ENCODE assay signal across 9 mouse cellular contexts in genomic region chr1:168240846-168241245, GRCm38 (mm10).
DNase-seq lines count a peak whose midpoint lies in the region; ATAC-seq and TF ChIP-seq lines count a peak whose summit lies in the region.
"Had no signal": no experiment of that assay in that cellular context is flagged by ENCODE, and none has a peak within 500 bp of the region (broad histone marks: within the 10 kb centered on the region; RNA-seq: fewer than 3 reads in every experiment).

No protein-coding gene starts in this region.

- no peak for ATAC-seq in kidney, embryonic 15.5 days (replicated peaks; ENCODE audit: low FRiP score)
- ATAC-seq in embryonic facial prominence, embryonic 11.5 days (replicated peaks; ENCODE audit: insufficient number of reproducible peaks, low FRiP score, low TSS enrichment, low read depth), result no peak
- peak; percentile 76 for ATAC-seq in forebrain, embryonic 16.5 days

- no peak for TF ChIP-seq POLR2A in kidney, adult 2 months (IDR thresholded peaks at IDR 0.05; ENCODE audit: low read depth, low read length)

- H3K27ac ChIP-seq in kidney, embryonic 15.5 days, result peak overlapping the region; percentile 74; the same call in 1 of the 2 replicates
- H3K27ac ChIP-seq in kidney, adult 2 months (ENCODE audit: insufficient read depth, low read depth, low read length), result no peak overlapping the region
- peak overlapping the region; percentile 59 for H3K27ac ChIP-seq in embryonic facial prominence, embryonic 11.5 days (replicated peaks; ENCODE audit: low read depth, low read length)
- peak overlapping the region; percentile 90 for H3K27ac ChIP-seq in forebrain, embryonic 16.5 days (ENCODE audit: low read length)
- H3K27ac ChIP-seq in midbrain, embryonic 10.5 days (replicated peaks), result peak overlapping the region; percentile 46; the same call in 1 of the 2 replicates
- H3K27ac ChIP-seq: limb, embryonic 15.5 days had no signal

- peaks cover 5% of the 10 kb centered on the region; the same call in 1 of the 2 replicates for H3K36me3 ChIP-seq in kidney, embryonic 15.5 days
- H3K36me3 ChIP-seq in kidney, adult 2 months (ENCODE audit: control insufficient read depth, insufficient read depth, low read length), result no peaks in the 10 kb centered on the region
- no peaks in the 10 kb centered on the region for H3K36me3 ChIP-seq in embryonic facial prominence, embryonic 11.5 days (replicated peaks; ENCODE audit: control insufficient read depth, insufficient read depth, low read depth, low read length)
- no peaks in the 10 kb centered on the region for H3K36me3 ChIP-seq in forebrain, embryonic 16.5 days (ENCODE audit: control insufficient read depth, insufficient read depth)
- no peaks in the 10 kb centered on the region for H3K36me3 ChIP-seq in midbrain, embryonic 10.5 days
- H3K36me3 ChIP-seq: limb, embryonic 15.5 days had no signal

- no peak for DNase-seq in kidney, adult 2 months
- peak; percentile 58 for DNase-seq in embryonic facial prominence, embryonic 11.5 days (ENCODE audit: low spot score)
- no peak for DNase-seq in midbrain, embryonic 10.5 days (ENCODE audit: low spot score)
- DNase-seq in thymus, adult 18-20 months, result no peak
- no peak for DNase-seq in cerebellum, postnatal 25 days
- no peak for DNase-seq in urinary bladder, postnatal 25 days (ENCODE audit: low spot score)

- H3K4me3 ChIP-seq in kidney, embryonic 15.5 days (replicated peaks), result no peak overlapping the region
- H3K4me3 ChIP-seq in kidney, adult 2 months (ENCODE audit: insufficient read depth, low read depth, low read length), result no peak overlapping the region
- no peak overlapping the region for H3K4me3 ChIP-seq in embryonic facial prominence, embryonic 11.5 days (ENCODE audit: low read depth, low read length)
- no peak overlapping the region for H3K4me3 ChIP-seq in forebrain, embryonic 16.5 days (replicated peaks; ENCODE audit: low read length)
- H3K4me3 ChIP-seq in midbrain, embryonic 10.5 days, result no peak overlapping the region
- H3K4me3 ChIP-seq: limb, embryonic 15.5 days had no signal

- TF ChIP-seq CTCF in kidney, adult 2 months (conservative IDR thresholded peaks at IDR 0.05; ENCODE audit: insufficient read depth, insufficient read length, low read depth, low read length), result no peak

- H3K4me1 ChIP-seq in kidney, embryonic 15.5 days, result peaks cover 78% of the 10 kb centered on the region
- H3K4me1 ChIP-seq in kidney, adult 2 months (ENCODE audit: control insufficient read depth, insufficient read depth, low read length), result peaks cover 9% of the 10 kb centered on the region
- H3K4me1 ChIP-seq in embryonic facial prominence, embryonic 11.5 days (ENCODE audit: control insufficient read depth, insufficient read depth, low read length), result peaks cover 12% of the 10 kb centered on the region
- peaks cover 72% of the 10 kb centered on the region for H3K4me1 ChIP-seq in forebrain, embryonic 16.5 days (replicated peaks; ENCODE audit: control insufficient read depth, insufficient read depth, low read length)
- peaks cover 50% of the 10 kb centered on the region for H3K4me1 ChIP-seq in midbrain, embryonic 10.5 days

- no peak overlapping the region for H3K4me2 ChIP-seq in kidney, embryonic 15.5 days
- no peak overlapping the region for H3K4me2 ChIP-seq in embryonic facial prominence, embryonic 11.5 days (ENCODE audit: low read depth, low read length)
- peak overlapping the region; percentile 36 for H3K4me2 ChIP-seq in forebrain, embryonic 16.5 days (ENCODE audit: low read length)
- H3K4me2 ChIP-seq: limb, embryonic 15.5 days had no signal

- H3K9ac ChIP-seq in kidney, embryonic 15.5 days, result no peak overlapping the region
- H3K9ac ChIP-seq in embryonic facial prominence, embryonic 11.5 days (replicated peaks; ENCODE audit: low read length), result no peak overlapping the region
- no peak overlapping the region for H3K9ac ChIP-seq in forebrain, embryonic 16.5 days (replicated peaks; ENCODE audit: low read depth, low read length)
- H3K9ac ChIP-seq: limb, embryonic 15.5 days had no signal

- no peaks in the 10 kb centered on the region for H3K27me3 ChIP-seq in kidney, embryonic 15.5 days
- no peaks in the 10 kb centered on the region for H3K27me3 ChIP-seq in kidney, adult 2 months (replicated peaks; ENCODE audit: control insufficient read depth, insufficient read depth, low read length)
- no peaks in the 10 kb centered on the region for H3K27me3 ChIP-seq in embryonic facial prominence, embryonic 11.5 days (ENCODE audit: control insufficient read depth, insufficient read depth, low read length)
- no peaks in the 10 kb centered on the region for H3K27me3 ChIP-seq in forebrain, embryonic 16.5 days (replicated peaks; ENCODE audit: control insufficient read depth, insufficient read depth, low read length)
- H3K27me3 ChIP-seq in midbrain, embryonic 10.5 days (ENCODE audit: low read depth, poor library complexity, severe bottlenecking), result no peaks in the 10 kb centered on the region
- H3K27me3 ChIP-seq: limb, embryonic 15.5 days had no signal

- H3K9me3 ChIP-seq in kidney, embryonic 15.5 days (replicated peaks), result no peaks in the 10 kb centered on the region
- H3K9me3 ChIP-seq in embryonic facial prominence, embryonic 11.5 days (replicated peaks; ENCODE audit: control insufficient read depth, low read length), result no peaks in the 10 kb centered on the region
- no peaks in the 10 kb centered on the region for H3K9me3 ChIP-seq in forebrain, embryonic 16.5 days (ENCODE audit: control insufficient read depth, low read length)
- H3K9me3 ChIP-seq in midbrain, embryonic 10.5 days (replicated peaks), result no peaks in the 10 kb centered on the region
- H3K9me3 ChIP-seq: limb, embryonic 15.5 days had no signal

- WGBS in kidney, embryonic 15.5 days, result 43% methylated on average over 7 of the region's 7 CpGs
- WGBS in kidney, adult 2 months, result 46% methylated on average over 7 of the region's 7 CpGs
- WGBS in embryonic facial prominence, embryonic 11.5 days, result 36% methylated on average over 7 of the region's 7 CpGs
- WGBS in forebrain, embryonic 16.5 days, result 8% methylated on average over 7 of the region's 7 CpGs
- 58% methylated on average over 7 of the region's 7 CpGs for WGBS in midbrain, embryonic 10.5 days
